Mouse (Mus musculus) heart, adult 9 months (tissue): ENCODE data around the gene Stk38l.
A peak's percentile ranks its signal among the peaks of the same experiment; 100 is the strongest.

ENCODE experiments used
- DNase-seq, 2 experiments: peaks; one replicate each; pipeline ENCODE4 v3.0.0; 2022; ENCODE audit warnings: low spot score in 2 of 2

Gene Stk38l

DNA sequence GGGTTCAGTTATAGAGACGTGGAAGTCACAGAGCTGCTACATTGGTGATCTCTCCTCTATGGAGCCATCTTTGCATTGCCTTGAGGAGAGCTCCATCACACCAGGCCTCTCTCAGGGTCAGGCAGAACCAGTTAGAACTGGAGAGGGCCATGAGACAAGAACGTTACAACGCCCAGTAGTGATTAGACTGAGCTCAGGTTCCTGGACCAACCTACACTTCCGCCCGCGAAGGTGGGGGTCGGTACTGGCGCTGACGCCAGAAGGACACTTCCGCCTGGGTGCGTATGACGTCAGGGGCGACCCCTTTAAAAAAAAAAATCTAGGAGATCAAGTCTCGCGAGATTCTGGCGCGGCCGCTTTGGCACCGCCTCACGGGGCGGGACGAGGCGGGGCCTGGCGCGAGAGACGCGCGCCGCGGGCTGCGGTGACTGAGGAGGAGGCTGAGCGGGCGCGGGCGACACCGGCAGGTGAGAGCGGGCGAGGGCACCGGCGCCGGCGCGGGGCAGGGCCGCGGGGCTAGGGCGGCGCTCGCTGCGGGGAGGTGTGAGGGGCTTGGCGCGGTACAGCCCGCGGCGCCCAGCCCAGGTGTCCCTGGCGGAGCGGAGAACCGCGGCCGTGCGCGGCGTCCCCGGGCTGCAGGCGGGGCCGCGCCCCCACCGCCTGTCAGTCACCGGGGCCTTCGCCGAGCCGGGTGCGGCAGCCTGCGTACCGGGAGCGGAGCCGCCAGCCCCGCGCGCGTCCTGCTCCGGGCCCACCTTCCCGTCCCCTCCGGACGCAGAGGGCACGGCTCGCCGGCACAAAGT is at the start of gene Stk38l:
Gene Stk38l (plus strand): TSS at position 415 of the 803 bp plus-strand sequence.
- DNase-seq: peak; percentile 91 to 93

DNA sequence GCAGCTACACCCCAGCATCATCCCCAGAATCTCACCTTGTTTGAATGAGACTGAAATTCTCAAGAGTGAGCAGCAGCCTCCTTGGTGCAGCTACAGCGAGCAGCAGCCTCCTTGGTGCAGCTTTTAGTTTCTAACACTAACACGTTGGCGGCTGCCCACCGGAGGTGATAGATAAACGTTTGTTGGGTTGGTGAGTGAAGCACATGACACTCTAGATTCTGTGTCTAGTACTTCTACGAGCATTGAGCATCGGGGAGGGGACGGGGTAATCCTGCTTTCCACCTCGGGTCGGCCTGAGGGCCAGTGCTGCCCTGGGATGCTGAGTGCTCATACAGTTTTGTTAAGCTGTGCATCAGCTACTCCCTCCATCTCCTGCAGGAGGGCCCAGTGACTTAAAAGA is 47.9 kb upstream of the Stk38l start:
- DNase-seq: no peak

GRCm38 (mm10) chr6:146678136-146679070 is 46.4 kb upstream of the Stk38l start:
- DNase-seq: no peak

GRCm38 (mm10) chr6:146683881-146684280 is 40.9 kb upstream of the Stk38l start:
- no peak for DNase-seq

DNA sequence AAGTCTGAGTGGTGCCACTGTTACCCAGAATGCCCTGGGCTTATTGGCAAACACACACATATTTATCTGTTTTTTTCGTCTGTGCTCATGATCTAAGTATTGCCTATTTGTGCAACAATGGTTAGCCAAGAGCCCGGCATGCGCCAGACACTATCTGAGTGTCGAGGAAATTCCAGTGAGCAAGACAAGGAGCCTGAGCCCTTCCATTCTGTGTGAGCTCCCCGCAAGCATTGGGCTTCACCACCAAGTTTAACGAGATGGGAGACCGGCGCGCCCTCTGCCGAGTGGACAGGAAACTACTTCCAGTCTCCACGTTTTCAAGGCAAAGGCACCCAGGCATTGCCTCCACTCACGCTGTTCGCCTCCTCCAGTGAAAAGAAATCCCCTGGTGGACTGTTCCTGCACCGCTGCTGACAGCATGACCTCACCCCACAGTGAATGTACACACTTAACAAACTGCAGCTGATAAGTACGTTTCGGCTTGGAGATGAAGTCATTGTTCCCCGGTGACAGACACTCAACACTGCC is 39.0 kb upstream of the Stk38l start:
- peak; percentile 77 to 84 for DNase-seq

- no peak for DNase-seq
These were observed 38.2 kb upstream of the Stk38l start for GRCm38 (mm10) chr6:146686463-146687196.

GRCm38 (mm10) chr6:146688010-146688409 is 36.8 kb upstream of the Stk38l start:
- DNase-seq: no peak

DNA sequence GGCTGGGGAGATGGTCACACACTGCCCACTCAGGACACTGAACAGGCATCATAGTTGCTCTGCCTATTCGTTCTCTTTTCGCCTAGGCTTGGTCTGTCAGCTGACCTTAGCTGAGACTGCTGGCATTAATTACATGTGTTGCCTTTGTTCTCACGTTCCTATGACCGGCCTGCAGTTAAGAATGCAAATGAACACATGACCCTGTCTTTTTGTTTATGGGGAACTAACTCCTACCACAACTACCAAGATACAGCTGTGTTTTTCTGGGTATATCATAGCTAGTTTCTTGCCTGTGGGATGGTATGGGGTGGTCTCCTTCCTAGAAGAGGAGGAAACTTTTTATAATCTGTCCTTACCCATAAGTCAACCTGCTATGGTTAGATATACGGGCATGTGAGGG is 35.9 kb upstream of the Stk38l start:
- DNase-seq: no peak

- DNase-seq: no peak
These were observed 27.0 kb upstream of the Stk38l start for GRCm38 (mm10) chr6:146697767-146698166.

GRCm38 (mm10) chr6:146698376-146698775 is 26.4 kb upstream of the Stk38l start:
- DNase-seq: no peak

GRCm38 (mm10) chr6:146700461-146700860 is 24.3 kb upstream of the Stk38l start:
- no peak for DNase-seq

GRCm38 (mm10) chr6:146702126-146702881 is 22.5 kb upstream of the Stk38l start:
- peak; percentile 60 to 70 for DNase-seq

DNA sequence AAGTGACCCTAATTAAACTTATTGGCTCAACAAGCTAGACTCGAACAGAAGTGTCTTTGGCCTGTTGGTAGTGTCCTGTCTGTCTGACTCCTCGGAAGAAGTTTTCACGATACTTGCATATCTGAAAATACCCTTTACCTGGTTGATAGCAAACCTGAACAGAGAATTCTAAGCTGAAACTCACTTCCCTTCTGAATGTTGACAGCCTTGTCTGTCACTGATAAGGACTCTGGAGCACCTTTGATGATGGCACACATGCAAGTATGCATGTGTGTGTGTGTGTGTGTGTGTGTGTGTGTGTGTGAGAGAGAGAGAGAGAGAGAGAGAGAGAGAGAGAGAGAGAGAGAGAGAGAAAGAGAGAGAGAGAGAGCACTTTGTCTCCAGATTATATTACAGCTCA is 21.4 kb upstream of the Stk38l start:
- no peak for DNase-seq

DNA sequence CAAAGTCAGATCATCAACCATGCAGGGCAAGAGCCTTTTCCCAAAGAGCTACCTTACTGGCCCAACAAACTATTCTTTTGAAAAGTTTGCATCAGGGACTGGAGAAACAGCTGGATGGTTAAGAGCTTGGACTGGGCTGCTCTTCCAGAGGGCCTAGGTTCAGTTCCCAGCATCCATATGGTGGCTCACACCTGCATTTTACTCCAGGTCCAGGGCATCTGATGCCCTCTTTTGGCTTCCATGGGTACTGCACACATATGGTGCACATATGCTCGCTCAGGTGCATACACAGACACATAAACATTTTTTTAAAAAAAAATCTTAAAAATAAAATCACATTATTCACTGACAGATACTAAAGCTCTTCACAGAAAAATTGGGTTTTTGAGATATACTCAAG is 19.2 kb upstream of the Stk38l start:
- DNase-seq: no peak

DNA sequence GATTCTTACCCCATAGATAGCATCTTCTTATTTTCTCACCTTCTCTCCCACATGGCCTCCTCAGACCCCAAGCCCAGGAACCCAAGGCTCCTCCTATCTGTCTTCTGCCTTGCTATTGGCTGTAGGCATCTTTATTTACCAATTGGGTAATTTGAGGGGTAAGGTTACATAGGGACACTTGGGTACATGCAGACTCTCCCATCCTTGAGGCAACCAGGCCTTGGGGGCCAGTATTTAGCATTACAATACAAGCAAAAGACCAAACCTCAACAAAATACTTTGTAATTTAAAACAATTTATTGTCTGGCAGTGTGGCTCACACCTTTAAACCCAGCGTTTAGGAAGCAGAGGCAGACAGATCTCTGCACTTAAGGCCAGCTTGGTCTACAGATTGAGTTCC is 5.2 kb upstream of the Stk38l start:
- DNase-seq: no peak

DNA sequence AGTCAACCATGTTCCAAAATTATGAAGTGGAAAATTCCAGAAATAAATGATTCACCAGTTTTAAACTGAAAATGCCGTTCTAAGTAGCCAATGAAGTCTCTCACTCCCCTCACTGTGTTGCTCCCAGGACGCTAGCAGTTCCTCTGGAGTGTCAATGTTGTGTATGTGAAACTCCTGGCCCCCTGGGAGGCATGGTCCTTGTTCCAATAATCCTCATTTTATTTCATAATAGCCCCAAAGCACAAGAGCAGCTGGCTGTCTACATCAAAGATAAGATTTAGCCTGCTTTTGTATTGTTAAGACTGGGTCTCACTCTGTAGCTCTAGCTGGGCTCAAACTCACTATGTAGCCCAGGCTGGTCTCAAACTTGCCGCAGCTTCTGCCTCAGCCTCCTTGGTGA is 990 bp upstream of the Stk38l start:
- no peak for DNase-seq

DNA sequence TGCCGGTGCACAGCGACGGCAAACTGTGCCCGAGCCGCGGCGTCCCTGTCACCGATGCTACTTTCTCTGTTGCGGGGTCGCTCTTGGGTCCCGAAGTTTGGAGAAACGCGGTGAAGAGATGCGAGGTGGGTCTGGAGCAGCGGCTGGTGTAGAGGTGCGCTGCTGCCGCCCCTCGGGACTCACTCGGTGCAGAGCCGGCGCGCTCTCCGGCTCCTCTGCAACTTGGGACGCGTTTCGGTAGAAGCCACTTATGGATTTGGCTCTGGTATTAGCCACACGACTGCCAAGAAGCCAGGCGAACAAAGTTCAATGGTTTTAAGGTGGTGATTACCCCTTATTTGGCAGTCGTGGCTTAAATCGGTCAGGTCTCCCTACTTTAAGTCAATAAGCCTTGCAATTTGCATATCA is 593 bp downstream of the Stk38l start:
- DNase-seq: peak in 1 of 2 experiments; percentile 37

- no peak for DNase-seq
These were observed 6.2 kb downstream of the Stk38l start for GRCm38 (mm10) chr6:146731031-146731430.

DNA sequence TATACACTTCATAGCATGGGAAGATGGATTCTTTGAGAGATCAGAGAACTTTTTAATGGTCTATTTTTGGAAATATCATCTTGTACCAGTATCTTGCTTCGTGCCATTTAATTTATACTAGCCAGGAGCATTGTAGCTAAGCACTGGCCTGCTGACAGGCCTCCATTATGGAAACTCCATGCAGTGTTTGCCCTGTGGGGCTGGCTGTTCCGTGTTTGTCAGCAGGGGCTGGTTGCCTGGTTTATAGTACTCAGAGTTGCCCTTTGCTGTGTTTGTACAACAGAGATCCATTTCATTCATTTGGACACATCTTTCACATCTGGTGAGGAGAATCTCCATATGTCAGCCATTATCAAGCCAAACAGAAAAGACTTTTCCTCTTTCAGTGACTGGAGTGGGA is 6.9 kb downstream of the Stk38l start:
- DNase-seq: no peak

- no peak for DNase-seq
These were observed 7.4 kb downstream of the Stk38l start for GRCm38 (mm10) chr6:146732232-146732631.

DNA sequence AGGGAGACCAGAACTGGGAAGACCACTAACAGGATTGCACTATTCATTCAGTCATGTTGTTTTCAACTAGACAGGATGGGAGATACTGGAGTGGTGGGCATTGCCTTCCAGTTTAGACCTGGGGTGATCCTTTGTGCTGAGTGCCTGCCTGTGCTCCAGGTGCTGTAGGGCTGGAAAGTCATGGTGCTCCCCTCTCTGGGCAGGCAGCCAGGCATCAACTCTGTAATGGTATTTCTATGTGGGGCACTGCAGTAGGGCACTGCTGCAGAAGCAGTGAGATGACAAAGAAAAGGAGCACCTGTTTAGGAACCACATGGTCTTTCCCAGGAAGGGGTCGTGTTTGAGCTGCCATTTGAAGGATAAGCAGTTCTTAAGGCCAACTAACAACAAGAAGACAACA is 7.9 kb downstream of the Stk38l start:
- DNase-seq: no peak
